Mouse (Mus musculus) gastrocnemius, postnatal 25 days (tissue): ENCODE data around the gene Fgfr1op2. TPM values are rescaled to one million over a fixed set of nuclear protein-coding genes. Genes with fewer than 3 reads are reported as not detected.

Experiments
- DNase-seq: peaks from one replicate; pipeline ENCODE4 v3.0.0; 2022
- total RNA-seq, 2 experiments: library from RNA; stranded (reverse); gene quantifications; 1 replicate in 1 of 2; 2 replicates in 1 of 2; pipeline ENCODE4 v1.2.3; 2021

Gene Fgfr1op2
- total RNA-seq, 2 experiments from 2014 or later: 46.0 to 46.4 TPM

DNA sequence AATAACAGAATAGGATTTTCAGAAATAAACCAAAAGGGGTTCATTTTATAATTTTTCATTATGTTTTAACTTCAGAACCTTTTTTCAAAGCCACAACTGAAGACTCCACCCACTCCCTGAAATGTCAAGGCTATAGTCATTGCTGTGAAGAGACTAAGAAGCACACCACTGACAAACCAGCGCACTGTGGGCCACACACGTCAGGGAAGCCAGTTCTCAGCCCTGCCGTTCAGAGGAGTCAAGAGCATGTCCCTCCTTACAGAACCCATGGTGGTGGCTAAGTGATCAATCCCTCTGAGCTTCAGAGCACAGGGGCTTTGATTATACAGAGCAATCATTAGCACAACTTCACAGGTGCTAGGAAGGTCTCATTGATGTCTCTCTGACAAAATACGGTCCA, 25.6 kb downstream of the Fgfr1op2 start:
- no peak for DNase-seq

DNA sequence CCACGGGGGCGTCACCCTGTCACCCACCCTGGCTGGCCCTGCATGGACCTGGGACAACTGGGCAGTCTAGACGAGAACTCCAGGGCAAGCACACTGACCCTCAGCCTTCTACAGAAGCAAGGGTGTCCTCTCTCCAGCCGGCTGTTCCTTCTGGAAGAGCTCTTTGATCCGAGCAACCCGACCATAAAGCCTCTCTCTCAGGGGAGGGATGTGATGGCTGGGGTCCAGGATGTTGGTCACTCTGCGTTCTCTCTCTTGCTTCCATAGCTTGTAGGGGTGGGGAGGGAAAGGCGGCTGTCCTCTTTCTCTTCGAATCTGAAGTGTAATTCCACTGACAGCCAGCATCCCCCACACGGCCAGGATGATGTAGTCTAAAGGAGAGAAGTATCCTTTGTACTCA, 26.6 kb downstream of the Fgfr1op2 start:
- DNase-seq: no peak

DNA sequence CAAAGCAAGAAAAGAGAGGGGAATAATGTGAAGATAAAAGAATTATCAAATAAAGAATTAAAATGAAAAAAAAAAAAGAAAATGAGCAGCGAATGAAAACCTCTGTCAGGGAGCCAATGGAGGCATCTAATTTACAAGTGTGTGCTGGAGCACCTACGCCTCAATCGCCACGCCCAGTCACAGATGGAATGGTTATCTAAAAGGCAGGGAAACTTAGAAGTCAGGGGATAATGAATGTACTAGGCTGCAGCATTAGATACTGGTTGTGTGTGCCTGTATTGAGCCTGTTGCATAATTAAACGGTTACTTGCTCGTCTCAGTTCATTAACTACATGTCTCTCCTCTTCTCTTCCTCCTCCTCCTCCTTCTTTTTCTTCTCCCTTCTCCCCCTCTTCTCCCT, 34.4 kb downstream of the Fgfr1op2 start:
- no peak for DNase-seq

DNA sequence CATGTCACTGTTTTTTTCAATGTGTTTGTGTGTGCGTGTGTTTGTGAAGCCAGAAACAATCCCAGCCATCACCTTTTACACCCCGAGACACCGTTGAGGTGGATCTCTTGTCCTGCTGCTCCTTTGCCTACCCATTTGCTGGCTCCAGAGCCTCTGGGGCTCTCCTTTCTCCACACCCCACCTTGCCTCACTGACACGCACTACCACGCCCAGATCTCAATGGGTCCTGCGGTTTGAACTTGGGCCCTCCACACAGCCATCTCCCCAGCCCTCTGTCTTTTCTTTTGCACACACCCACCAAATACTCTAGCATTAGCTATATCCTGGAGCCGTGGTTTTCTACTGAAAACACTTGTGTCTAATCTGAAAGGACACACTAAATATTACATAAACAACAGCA, 34.9 kb downstream of the Fgfr1op2 start:
- DNase-seq: no peak

DNA sequence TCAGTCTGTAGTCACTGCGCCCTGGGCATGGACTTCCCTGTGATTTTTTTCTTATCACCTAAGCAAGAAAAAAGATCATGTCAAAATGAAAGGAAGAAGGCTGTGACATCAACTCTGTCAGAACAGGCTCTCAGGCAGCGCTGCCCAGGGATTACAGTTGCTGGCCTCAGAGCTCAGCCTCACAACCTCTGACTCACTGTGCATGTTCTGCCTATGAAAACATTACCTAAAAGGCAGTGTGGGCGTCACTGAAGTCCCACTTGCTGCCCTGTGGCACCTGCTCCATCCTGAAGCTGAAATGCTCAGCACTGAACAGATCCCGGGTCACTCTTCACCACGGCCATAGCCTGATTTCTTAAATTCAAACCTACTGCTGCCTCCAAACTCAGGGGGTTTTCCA, 35.7 kb downstream of the Fgfr1op2 start:
- no peak for DNase-seq

DNA sequence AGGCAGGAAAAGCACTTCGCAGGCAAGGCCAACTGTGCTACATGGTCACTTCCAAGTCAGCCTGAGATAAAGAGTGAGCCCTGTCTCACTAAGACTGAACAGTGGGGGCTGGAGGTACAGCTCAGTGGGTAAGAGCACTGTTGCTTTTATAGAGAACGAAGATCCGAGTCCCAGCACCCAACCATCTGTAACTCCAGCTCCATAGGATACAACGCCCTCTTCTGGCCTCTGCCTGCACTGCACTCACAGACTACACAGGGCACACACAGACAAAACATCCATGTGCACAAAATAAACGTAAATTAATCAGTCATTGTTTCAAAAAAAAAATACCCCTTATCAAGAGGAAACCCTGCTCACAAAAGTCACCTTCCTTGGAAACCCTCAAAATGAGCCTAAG, 36.9 kb downstream of the Fgfr1op2 start:
- DNase-seq: no peak

DNA sequence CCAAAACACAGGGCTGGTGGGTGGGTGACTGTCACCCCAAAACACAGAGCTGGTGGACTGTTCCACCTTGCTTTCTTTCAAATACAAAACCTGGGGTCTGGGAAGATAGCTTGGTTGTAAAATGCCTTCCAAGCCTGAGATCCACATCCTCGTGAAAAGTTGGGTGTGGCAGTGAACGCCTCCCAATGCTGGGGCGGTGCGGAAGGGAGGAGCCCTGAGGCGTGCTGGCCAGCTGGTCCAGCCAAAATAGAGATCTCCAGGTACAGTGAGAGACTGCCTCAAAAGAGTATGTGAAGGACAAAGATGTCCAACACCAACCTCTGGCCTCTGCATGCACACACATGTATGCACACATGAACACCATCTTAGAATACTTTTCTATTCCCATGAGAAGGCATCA, 37.5 kb downstream of the Fgfr1op2 start:
- DNase-seq: no peak

DNA sequence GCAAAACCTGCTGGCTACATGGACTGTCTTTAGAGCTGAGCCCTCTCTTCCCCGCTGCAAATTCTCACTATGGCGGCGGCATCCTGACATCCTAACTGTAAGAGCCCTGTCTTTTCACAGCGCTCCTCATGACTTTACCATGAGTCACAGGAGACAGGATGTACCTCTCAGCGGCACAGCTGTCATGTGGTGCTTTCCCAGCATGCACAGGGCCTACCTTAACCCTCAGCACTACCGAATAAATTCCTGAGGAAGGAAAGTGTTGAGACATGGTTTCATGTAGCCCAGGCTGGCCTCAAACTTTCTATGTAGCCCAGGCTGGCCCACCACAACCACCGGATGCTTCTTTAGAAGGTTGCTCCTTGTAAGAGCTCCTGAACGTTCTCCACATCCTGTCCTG, 38.9 kb downstream of the Fgfr1op2 start:
- no peak for DNase-seq

DNA sequence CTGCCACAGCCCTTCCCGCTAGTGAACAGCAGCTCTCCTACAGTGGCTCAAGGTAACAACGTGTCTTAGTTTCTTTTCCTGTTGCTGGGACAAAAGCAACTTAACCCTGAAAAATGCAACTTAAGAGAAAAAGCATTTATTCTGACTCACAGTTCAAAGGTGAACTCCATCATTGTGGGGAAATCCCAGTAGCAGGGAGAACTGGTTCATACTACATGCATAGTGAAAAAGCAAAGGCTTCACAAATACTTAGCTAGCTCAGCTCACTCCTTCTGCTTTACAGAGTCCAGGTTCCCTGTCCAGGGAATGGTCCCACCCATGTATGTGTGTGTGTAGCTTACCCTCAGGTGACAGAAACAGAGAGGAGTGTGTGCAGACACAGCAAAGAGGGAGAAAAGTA, 39.7 kb downstream of the Fgfr1op2 start:
- DNase-seq: no peak

DNA sequence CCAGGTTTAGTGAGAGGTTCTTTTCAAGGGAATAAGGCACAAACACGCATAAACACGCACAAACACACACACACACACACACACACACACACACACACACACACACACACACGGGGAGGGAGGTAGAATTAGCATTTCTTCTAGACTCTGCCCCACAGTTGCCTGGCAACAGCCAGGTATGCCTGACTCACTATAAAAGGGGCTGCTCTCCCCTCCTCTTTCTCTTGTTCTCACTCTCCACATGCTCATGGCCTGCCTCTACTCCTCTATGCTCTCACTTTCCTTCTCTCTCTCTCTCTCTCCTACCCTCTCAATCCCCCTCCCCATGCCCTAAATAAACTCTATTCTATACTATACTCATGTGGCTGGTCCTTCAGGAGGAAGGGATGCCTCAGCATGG, 51.1 kb downstream of the Fgfr1op2 start:
- DNase-seq: no peak

DNA sequence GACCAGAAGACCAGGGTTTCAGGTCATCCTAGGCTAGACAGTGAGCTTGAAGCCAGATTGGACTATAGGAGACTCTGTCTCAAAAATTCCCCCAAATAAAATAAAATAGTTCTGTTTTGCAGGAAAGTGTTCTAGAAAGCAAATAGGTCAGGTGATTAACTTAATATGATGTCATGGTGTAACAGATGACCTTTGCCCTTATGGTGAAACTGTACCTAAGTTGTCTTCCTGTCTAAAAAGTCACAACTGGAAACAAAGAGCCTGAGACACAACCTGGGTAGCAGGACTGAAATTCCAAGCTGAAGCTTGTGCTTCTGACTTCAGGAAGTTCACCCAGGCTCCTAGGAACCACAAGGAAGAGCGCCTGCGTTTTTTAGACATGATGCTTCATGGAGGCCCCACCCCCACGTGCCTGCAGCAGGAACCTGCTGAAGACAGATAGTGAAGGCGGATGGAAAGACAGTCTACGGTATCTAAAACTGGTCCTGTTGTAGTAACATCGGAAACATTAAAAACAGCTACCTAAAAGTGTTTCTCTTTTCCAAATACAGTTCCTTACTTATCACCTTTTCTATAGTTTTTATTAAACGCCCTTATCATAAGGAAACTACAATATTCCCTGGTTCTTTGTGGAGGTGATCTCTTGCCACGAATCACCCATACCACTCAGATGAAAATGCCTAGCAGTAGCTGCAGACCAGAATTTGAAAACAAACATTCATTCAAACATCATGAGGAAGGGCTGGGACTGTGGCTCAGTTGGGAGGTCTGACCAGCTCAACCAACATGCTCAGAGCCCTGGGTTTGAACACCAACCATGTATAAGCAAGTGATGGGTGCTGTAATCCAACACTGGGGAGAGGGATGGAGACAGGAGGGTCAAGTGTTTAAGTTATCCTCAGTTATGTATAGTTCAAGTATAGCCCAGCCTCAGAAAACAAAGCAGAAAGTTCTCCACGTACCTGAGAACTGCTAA, 53.1 kb downstream of the Fgfr1op2 start:
- DNase-seq: no peak

DNA sequence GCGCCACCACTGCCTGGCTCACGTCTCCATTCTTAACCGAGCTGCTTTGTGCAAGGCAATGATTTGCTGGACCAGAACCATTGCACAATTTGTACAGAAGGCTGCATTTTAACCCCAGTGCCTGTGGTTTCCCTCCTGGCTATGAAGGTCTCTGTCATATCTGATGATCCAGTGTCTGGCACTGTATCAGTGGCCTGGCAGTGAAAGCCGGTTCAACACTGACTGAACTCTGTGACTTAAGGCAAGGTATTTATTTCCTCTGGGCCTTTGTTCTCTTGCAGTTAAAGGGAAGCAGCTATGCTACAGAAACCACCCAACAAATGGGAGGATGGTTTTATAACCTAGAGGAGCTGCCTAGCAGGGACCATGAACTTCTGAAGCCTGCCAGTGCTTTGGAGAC, 54.0 kb downstream of the Fgfr1op2 start:
- DNase-seq: no peak

DNA sequence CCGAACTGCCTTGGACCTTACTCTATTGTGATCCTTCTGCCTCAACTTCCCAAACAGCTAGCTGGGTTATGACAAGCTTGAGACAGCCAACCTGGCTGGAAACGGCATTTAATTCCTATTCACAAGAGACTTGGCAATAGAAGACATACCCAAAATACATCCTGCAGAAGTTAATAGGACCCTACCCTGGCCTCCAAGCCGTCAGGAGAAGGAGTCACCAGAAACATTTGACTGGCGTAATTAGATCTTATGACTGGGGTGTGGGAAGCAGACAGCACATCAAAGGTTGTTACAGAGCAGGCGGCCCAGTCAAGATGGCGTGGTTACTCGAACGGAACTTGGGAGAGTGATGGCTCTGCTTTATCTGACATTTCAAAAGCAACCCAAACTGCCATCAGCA, 54.8 kb downstream of the Fgfr1op2 start:
- no peak for DNase-seq

DNA sequence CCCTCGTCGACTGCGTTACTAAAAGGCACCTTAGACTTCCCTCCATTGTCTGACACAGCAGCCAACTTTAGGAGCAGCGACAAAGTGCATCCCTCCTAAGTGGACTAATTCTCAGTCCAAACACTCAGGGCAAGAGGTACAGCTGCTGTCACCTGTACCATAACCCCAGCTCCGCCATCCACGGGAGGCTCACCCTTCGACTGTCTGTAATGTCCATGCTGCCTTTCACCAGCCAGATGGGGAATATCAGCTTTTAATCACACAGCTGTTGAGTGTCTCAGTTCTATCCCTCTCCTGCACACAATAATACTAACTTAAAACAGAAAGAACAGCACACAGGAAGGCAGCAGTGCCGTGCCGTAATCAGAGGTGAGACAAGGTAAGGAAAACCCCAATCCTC, 55.4 kb downstream of the Fgfr1op2 start:
- no peak for DNase-seq

DNA sequence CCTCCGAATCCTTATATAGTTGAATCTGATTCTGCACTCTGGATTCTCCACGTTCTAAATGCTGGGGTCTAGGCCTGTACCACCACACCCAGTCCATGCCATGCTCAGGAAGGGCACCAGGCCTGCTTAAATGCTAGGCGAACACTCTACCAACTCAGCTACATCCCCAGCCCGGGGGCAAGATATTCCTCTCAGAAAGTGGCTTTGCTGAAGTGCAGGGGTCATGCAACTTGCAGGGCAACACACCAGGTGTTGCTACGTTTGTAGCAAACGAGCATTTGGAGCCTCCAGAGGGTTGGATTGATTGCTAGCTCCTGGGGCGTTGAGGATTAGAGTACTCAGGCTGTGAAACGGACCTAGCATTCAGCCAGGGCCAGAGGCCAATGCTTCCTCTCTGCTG, 56.1 kb downstream of the Fgfr1op2 start:
- DNase-seq: no peak

DNA sequence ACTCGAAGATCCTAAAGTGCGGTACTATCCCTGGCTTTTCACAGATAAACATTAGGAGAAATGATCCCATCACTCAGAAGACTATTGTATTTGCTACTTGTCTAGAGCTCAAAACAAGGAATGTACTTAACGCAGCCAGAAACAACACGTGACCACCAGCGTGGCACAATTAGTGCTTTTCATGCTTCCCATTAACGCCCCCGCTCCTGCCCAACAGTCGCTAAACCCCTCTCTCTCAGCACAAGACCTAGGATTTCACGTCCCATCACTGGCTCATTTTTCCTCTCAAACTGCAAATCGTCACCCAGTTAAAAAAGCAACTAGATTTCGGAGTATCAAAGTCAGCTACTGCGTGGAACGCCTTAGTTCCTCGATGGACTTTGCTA, 56.6 kb downstream of the Fgfr1op2 start:
- no peak for DNase-seq

DNA sequence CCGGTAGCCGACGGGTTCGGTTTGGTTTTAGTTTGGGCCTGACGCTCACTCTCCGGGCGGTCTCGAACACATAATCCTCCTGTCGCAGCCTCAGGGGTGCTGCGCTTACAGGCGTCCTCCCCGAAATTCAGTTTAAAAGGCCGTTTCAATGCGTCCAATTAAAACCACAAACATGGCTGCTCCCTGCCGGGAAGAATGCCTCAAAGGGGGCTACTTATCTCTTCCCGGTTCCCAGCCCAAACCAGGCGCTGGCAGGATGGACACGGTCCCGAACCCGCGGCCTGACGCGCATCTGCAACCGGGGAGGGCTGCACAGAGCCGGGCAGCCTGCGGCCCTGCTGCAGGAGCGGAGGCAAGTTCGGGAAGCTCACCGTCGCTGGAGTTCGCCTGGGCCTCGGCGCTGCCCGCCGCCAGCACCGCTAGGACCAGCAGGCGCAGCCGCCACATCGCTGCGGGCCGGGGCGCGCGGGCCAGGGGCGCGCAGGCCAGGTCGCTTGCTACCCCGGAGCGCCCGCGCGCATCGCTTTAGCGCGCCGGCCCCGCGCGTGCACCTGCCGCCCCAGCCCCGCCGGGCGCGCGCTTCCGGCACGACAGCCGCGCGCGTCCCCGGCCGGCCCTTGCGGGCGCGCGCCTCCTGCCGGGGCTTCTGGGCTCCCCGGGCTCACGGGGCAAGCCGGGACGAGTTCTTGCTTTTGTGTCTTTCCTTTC, 57.2 kb downstream of the Fgfr1op2 start:
- peak; percentile 84 for DNase-seq

DNA sequence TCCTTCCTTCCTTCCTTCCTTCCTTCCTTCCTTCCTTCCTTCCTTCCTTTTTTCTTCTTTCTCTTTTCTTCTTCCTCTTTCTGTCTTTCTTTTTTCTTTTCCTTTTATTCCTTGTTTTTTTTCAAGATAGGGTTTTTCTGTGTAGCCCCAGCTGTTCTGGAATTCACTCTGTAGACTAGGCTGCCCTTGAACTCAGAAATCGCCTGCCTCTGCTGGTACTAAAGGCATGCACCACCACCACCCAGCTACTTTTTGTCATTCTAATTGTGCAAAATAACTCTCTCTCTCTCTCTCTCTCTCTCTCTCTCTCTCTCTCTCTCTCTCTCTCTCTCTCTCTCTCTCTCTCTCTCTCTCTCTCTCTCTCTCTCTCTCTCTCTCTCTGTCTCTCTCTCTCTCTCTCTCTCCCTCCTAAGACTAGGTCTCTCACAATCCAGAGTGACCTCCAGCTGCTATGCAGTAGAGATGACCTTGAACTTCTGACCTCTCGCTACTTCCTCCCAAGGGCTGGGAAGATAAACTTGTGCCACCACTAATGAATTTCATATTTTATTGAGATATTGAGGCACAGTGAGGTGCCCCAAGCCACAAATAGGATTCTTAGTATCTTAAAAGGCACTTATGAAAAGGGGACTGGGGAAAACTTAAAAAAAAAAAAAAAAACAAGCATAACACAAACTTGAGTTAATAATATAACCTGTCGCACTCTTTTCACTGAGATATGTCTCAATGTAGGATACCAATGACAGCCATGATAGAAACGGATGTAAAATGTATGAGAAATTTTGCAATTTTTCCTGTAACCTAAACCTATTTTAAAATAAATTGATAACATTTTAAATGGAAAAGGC, 58.0 kb downstream of the Fgfr1op2 start:
- no peak for DNase-seq

DNA sequence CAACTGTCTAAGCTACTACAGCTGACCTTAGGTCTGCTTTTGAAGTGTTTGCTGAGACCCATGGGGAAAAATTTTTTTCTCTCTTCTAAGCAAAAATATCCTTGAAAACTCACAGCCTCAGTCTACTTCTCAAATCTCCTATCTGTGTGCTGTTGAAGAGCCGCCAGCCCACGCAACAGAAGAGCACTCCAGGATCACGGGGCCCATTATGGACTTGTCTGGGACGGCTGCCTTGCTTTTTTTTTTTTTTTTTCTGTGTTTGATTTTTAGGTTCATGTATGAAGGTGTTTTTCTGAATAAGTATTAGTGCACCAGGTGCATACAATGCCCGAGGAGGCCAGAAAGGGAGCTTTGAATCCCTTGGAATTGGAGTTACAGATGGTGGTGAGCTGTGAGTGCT, 59.5 kb downstream of the Fgfr1op2 start:
- no peak for DNase-seq

DNA sequence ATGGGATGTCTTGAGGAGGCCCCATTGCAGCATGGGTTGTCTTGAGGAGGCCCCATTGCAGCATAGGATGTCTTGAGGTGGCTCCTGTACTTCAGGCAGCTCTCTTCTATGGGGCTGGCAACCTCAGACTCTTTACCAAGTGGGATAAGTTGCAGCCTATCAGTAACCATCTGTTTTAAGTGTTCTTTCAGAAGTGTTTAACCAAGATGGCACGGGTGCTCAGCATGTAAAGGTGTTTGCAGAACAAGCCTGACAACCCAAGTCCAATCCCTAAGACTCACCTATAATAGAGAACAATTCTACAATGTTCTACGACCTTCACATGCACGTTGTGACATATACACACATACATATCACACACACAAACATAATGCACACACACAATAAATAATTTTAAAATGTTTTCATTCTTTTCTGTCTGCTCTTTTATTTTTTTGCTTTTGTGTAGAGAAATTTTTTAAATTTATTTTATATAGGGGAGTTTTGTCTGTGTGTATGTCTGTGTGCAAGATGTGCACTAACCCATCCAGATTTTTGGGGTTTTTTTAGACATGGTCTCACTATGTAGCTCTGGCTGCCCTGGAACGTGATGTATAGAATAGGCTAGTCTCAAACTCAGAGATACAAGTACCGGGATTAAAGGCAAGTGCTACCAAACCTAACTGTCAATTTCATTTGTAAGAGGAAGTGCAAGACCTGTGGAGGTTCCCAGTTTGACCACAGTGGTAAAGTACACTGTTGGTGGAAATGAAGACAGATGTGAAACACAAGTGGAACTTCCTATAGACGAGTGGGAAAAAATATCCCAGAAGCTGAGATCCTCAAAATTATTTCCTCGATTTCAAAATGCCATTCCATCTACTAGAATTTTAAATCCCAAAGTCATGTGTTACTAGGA, 63.3 kb downstream of the Fgfr1op2 start:
- DNase-seq: no peak

DNA sequence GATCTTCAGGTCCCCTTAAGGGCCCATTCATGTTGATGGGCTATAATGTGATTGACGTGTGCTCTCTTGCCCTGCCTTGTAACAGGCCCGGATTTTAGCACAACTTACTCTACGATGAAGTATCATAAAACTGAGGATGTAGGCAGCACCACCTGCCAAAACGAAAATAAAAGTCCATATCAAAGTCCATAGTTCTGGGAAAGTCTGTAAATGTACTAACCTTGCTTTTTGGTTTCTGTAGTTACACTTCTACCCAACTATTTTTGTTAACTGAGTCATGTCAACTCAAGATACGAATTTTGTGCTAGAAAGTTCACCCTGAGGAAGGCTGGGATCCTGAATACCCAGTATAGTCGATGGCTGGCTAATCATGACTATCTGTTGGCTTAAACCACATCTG, 64.0 kb downstream of the Fgfr1op2 start:
- no peak for DNase-seq
